Mouse (Mus musculus) cerebellum, adult 2 months (tissue): ENCODE results near the gene 1700067K01Rik.

ENCODE experiments used
- CTCF ChIP-seq: fragments of 200-500 bp; IDR thresholded peaks from 2 replicates; pipeline ENCODE4 v1.5.1; 2011; ENCODE audit warnings: low read depth, mild to moderate bottlenecking, control low read depth, low read length, moderate library complexity, borderline replicate concordance; ENCODE audit not compliant: insufficient read depth
- POLR2A ChIP-seq: fragments of 200-500 bp; IDR thresholded peaks from 2 replicates; pipeline ENCODE4 v1.6.1; 2011; ENCODE audit warnings: low read length, control low read depth, borderline replicate concordance; ENCODE audit not compliant: insufficient read depth

DNA sequence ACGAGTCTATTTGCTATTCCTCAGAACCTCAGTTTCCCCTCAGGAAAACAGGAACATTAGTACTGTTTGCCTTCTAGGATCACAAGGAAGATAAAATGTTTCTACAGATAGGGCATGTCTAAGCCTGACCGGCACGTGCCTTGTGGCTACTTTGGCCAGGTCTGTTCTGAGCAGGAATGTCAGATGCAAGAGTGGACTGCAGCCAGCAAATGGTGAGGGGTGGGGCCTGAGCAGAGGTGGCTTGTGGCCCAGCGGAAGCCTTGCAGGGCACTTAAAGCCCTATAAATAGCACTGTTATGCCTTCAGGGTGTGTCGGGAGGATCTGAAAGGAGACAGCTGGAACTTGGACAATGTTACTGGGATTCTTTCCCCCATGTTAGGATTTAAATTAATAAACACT, 21.8 kb downstream of the 1700067K01Rik start:
- TF ChIP-seq CTCF, result no peak
- no peak for TF ChIP-seq POLR2A
